Mouse (Mus musculus) kidney, postnatal 36 days (tissue): ENCODE data around the gene Naip2.
"Not testable (repeated sequence)": the region's sequence is repeated elsewhere in the genome, so short reads cannot be mapped to it uniquely, and the experiment has no call there.

Experiments
- DNase-seq, 2 experiments: peaks; one replicate each; pipeline ENCODE4 v3.0.0; 2021 to 2022; ENCODE audit warnings: mixed read lengths in 2 of 2

The Naip2 gene

GRCm38 (mm10) chr13:100201659-100202333, at the start of gene Naip2:
Gene Naip2, minus strand, starts transcription at chr13:100202092.
- peak in 1 of 2 experiments; percentile 3 for DNase-seq

- DNase-seq, result not testable (repeated sequence)
These were observed 45.1 kb upstream of the Naip2 start for GRCm38 (mm10) chr13:100246896-100247519.

GRCm38 (mm10) chr13:100246223-100246622, 44.3 kb upstream of the Naip2 start, which contains the start of gene Naip5:
Gene Naip5, minus strand, starts transcription at chr13:100246323.
- not testable (repeated sequence) for DNase-seq

- no peak for DNase-seq
These were observed 41.8 kb upstream of the Naip2 start for GRCm38 (mm10) chr13:100243702-100244101.

- DNase-seq, result not testable (repeated sequence)
These were observed 11.8 kb upstream of the Naip2 start for GRCm38 (mm10) chr13:100213683-100214082.

GRCm38 (mm10) chr13:100210540-100210939, 8.6 kb upstream of the Naip2 start:
- DNase-seq, result peak; percentile 50 to 81

- no peak for DNase-seq
These were observed 1.4 kb upstream of the Naip2 start for GRCm38 (mm10) chr13:100203319-100203718.

- DNase-seq, result no peak
These were observed 1.1 kb downstream of the Naip2 start for GRCm38 (mm10) chr13:100200778-100201177.

GRCm38 (mm10) chr13:100195421-100195820, 6.5 kb downstream of the Naip2 start:
- no peak for DNase-seq

GRCm38 (mm10) chr13:100183111-100183510, 18.8 kb downstream of the Naip2 start:
- not testable (repeated sequence) for DNase-seq

GRCm38 (mm10) chr13:100174360-100174759, 27.5 kb downstream of the Naip2 start:
- peak in 1 of 2 experiments; percentile 7 for DNase-seq

- DNase-seq, result not testable (repeated sequence)
These were observed 35.5 kb downstream of the Naip2 start for GRCm38 (mm10) chr13:100166378-100166777.

- not testable (repeated sequence) for DNase-seq
These were observed 39.4 kb downstream of the Naip2 start for GRCm38 (mm10) chr13:100162467-100162866.

- not testable (repeated sequence) for DNase-seq
These were observed 40.6 kb downstream of the Naip2 start for GRCm38 (mm10) chr13:100161171-100161870.

GRCm38 (mm10) chr13:100156624-100157023, 45.3 kb downstream of the Naip2 start:
- no peak for DNase-seq

GRCm38 (mm10) chr13:100152659-100153058, 49.2 kb downstream of the Naip2 start:
- no peak for DNase-seq

- DNase-seq, result no peak
These were observed 60.1 kb downstream of the Naip2 start for GRCm38 (mm10) chr13:100141646-100142314.

GRCm38 (mm10) chr13:100125258-100125643, 76.6 kb downstream of the Naip2 start:
- no peak for DNase-seq

- DNase-seq, result peak; percentile 96 to 97
These were observed 77.3 kb downstream of the Naip2 start, which contains the start of gene Smn1 for GRCm38 (mm10) chr13:100124423-100125257. Gene Smn1, plus strand, starts transcription at chr13:100124852.

GRCm38 (mm10) chr13:100123970-100124369, 77.9 kb downstream of the Naip2 start:
- no peak for DNase-seq

GRCm38 (mm10) chr13:100112218-100112972, 89.5 kb downstream of the Naip2 start:
- peak in 1 of 2 experiments; percentile 41 for DNase-seq
